Mouse (Mus musculus) cerebellum, adult 2 months (tissue): ENCODE measurements around the gene Zfp771.

ENCODE experiments used
- CTCF ChIP-seq: fragments of 200-500 bp; IDR thresholded peaks from 2 replicates; pipeline ENCODE4 v1.5.1; 2011; ENCODE audit warnings: low read depth, mild to moderate bottlenecking, control low read depth, low read length, moderate library complexity, borderline replicate concordance; ENCODE audit not compliant: insufficient read depth
- POLR2A ChIP-seq: fragments of 200-500 bp; IDR thresholded peaks from 2 replicates; pipeline ENCODE4 v1.6.1; 2011; ENCODE audit warnings: low read length, control low read depth, borderline replicate concordance; ENCODE audit not compliant: insufficient read depth

DNA sequence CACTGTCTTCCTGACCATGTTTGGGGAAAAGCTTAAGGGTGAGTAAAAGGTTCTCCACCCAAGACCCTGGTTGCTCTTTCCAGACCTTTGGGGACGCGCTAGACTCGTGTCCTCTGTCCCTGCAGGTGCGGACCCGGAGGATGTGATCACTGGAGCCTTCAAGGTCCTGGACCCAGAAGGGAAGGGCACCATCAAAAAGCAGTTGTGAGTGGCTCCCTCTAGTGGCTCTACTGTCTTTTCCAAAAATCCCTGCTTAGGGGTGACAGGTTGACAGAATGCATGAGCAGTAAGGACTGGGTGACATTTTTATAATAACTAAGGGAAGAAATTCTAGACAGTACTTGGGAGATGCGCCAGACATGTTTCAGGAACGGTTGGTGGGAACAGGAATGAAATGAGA, 30.6 kb upstream of the Zfp771 start:
- TF ChIP-seq CTCF, result peak; percentile 61; the same call in 1 of the 2 replicates
- TF ChIP-seq POLR2A, result no peak
